Mouse (Mus musculus): ENCODE results near the gene Sorcs3. TPM values are rescaled to one million over a fixed set of nuclear protein-coding genes. Genes with fewer than 3 reads are reported as not detected.

The Sorcs3 gene
- polyA plus RNA-seq (2012; fragmentation: generic; extraction: Trizol): not detected

- peaks cover 11% of the 10 kb centered on the region for H3K27me3 ChIP-seq (ENCODE audit: control insufficient read depth, insufficient read depth, insufficient read length)
- H3K79me2 ChIP-seq (ENCODE audit: control insufficient read depth, insufficient read depth): no peaks in the 10 kb centered on the region
- no peak within 1 kb of the TSS for H3K4me2 ChIP-seq (ENCODE audit: low read depth)
- H3K4me3 ChIP-seq: no peak within 1 kb of the TSS
- H3K36me3 ChIP-seq (ENCODE audit: control insufficient read depth, insufficient read depth): no peaks in the 10 kb centered on the region
- no peak for TF ChIP-seq MYOG (IDR thresholded peaks at IDR 0.05; ENCODE audit: control insufficient read depth in 1 of 3, insufficient read depth in 1 of 3, insufficient read length in 2 of 3, low read depth in 2 of 3)
- H3ac ChIP-seq (ENCODE audit: control insufficient read depth, insufficient read length): no peak within 1 kb of the TSS
Measured at GRCm38 (mm10) chr19:48205929-48206814, at the start of gene Sorcs3. Sorcs3 (plus strand) TSS chr19:48206025.

- Histone ChIP-seq H3K36me3 (ENCODE audit: control insufficient read depth, insufficient read depth) (no peaks in the 10 kb centered on the region), H3K4me3 (no peak overlapping the region), H3K27me3 (ENCODE audit: control insufficient read depth, insufficient read depth, insufficient read length) (no peaks in the 10 kb centered on the region), H3K79me2 (ENCODE audit: control insufficient read depth, insufficient read depth) (no peaks in the 10 kb centered on the region), H3K4me2 (ENCODE audit: low read depth) (no peak overlapping the region), H3ac (ENCODE audit: control insufficient read depth, insufficient read length) (no peak overlapping the region)
- TF ChIP-seq TCF12 (IDR thresholded peaks at IDR 0.05; ENCODE audit: insufficient read depth, poor library complexity, severe bottlenecking): no peak
- TF ChIP-seq POLR2A (IDR thresholded peaks at IDR 0.05; ENCODE audit: insufficient read length, low read depth): no peak
- no peak for TF ChIP-seq MYOD1 (IDR thresholded peaks at IDR 0.05; ENCODE audit: control insufficient read depth in 1 of 3, insufficient read length in 2 of 3, low read depth in 2 of 3)
- no peak for TF ChIP-seq SRF (IDR thresholded peaks at IDR 0.05; ENCODE audit: control insufficient read depth, insufficient read length, low read depth)
- no peak for TF ChIP-seq CEBPB (IDR thresholded peaks at IDR 0.05; ENCODE audit: insufficient read depth, poor library complexity, severe bottlenecking)
- TF ChIP-seq MAX (IDR thresholded peaks at IDR 0.05; ENCODE audit: low read depth): no peak
- no peak for TF ChIP-seq REST (IDR thresholded peaks at IDR 0.05; ENCODE audit: insufficient read depth, insufficient read length)
- no peak for TF ChIP-seq MYOG (IDR thresholded peaks at IDR 0.05; ENCODE audit: control insufficient read depth in 1 of 3, insufficient read depth in 1 of 3, insufficient read length in 2 of 3, low read depth in 2 of 3)
Measured at GRCm38 (mm10) chr19:48165341-48165740, 40.5 kb upstream of the Sorcs3 start.

GRCm38 (mm10) chr19:48167110-48167509 lies 38.7 kb upstream of the Sorcs3 start:
- no peak overlapping the region for H3ac ChIP-seq (ENCODE audit: control insufficient read depth, insufficient read length)
- no peak for TF ChIP-seq POLR2A (IDR thresholded peaks at IDR 0.05; ENCODE audit: insufficient read length, low read depth)
- TF ChIP-seq USF1 (IDR thresholded peaks at IDR 0.05; ENCODE audit: low read depth): no peak
- TF ChIP-seq E2F4 (IDR thresholded peaks at IDR 0.05; ENCODE audit: insufficient read depth): no peak
- no peak for TF ChIP-seq TCF12 (IDR thresholded peaks at IDR 0.05; ENCODE audit: insufficient read depth, poor library complexity, severe bottlenecking)
- TF ChIP-seq SRF (IDR thresholded peaks at IDR 0.05; ENCODE audit: control insufficient read depth, insufficient read length, low read depth): no peak
- TF ChIP-seq MAX (IDR thresholded peaks at IDR 0.05; ENCODE audit: low read depth): no peak
- TF ChIP-seq TCF3 (IDR thresholded peaks at IDR 0.05; ENCODE audit: insufficient read length, low read depth): no peak
- no peak for TF ChIP-seq MYOD1 (IDR thresholded peaks at IDR 0.05; ENCODE audit: control insufficient read depth in 1 of 3, insufficient read length in 2 of 3, low read depth in 2 of 3)
- no peak for TF ChIP-seq MYOG (IDR thresholded peaks at IDR 0.05; ENCODE audit: control insufficient read depth in 1 of 3, insufficient read depth in 1 of 3, insufficient read length in 2 of 3, low read depth in 2 of 3)
- no peak for TF ChIP-seq POLR2AphosphoS2 (IDR thresholded peaks at IDR 0.05; ENCODE audit: insufficient read length, low read depth)
- TF ChIP-seq CEBPB (IDR thresholded peaks at IDR 0.05; ENCODE audit: insufficient read depth, poor library complexity, severe bottlenecking): no peak
- no peak for TF ChIP-seq REST (IDR thresholded peaks at IDR 0.05; ENCODE audit: insufficient read depth, insufficient read length)
- H3K4me2 ChIP-seq (ENCODE audit: low read depth): no peak overlapping the region

GRCm38 (mm10) chr19:48168284-48168683 lies 37.5 kb upstream of the Sorcs3 start:
- no peak overlapping the region for H3K4me2 ChIP-seq (ENCODE audit: low read depth)
- H3K27me3 ChIP-seq (ENCODE audit: control insufficient read depth, insufficient read depth, insufficient read length): no peaks in the 10 kb centered on the region
- H3ac ChIP-seq (ENCODE audit: control insufficient read depth, insufficient read length): no peak overlapping the region
- no peaks in the 10 kb centered on the region for H3K36me3 ChIP-seq (ENCODE audit: control insufficient read depth, insufficient read depth)
- no peaks in the 10 kb centered on the region for H3K79me2 ChIP-seq (ENCODE audit: control insufficient read depth, insufficient read depth)
- H3K4me3 ChIP-seq: no peak overlapping the region
- TF ChIP-seq POLR2AphosphoS2 (IDR thresholded peaks at IDR 0.05; ENCODE audit: insufficient read length, low read depth) (no peak), POLR2A (IDR thresholded peaks at IDR 0.05; ENCODE audit: insufficient read length, low read depth) (no peak), CEBPB (IDR thresholded peaks at IDR 0.05; ENCODE audit: insufficient read depth, poor library complexity, severe bottlenecking) (no peak), E2F4 (IDR thresholded peaks at IDR 0.05; ENCODE audit: insufficient read depth) (no peak), MYOG (IDR thresholded peaks at IDR 0.05; ENCODE audit: control insufficient read depth in 1 of 3, insufficient read depth in 1 of 3, insufficient read length in 2 of 3, low read depth in 2 of 3) (no peak), REST (IDR thresholded peaks at IDR 0.05; ENCODE audit: insufficient read depth, insufficient read length) (no peak), TCF12 (IDR thresholded peaks at IDR 0.05; ENCODE audit: insufficient read depth, poor library complexity, severe bottlenecking) (no peak), TCF3 (IDR thresholded peaks at IDR 0.05; ENCODE audit: insufficient read length, low read depth) (no peak), SRF (IDR thresholded peaks at IDR 0.05; ENCODE audit: control insufficient read depth, insufficient read length, low read depth) (no peak)

More at GRCm38 (mm10) chr19:48167110-48167509, 38.7 kb upstream of the Sorcs3 start:
- no peak overlapping the region for H3K4me3 ChIP-seq
- no peaks in the 10 kb centered on the region for H3K36me3 ChIP-seq (ENCODE audit: control insufficient read depth, insufficient read depth)
- no peaks in the 10 kb centered on the region for H3K79me2 ChIP-seq (ENCODE audit: control insufficient read depth, insufficient read depth)
- H3K27me3 ChIP-seq (ENCODE audit: control insufficient read depth, insufficient read depth, insufficient read length): no peaks in the 10 kb centered on the region

- Histone ChIP-seq H3K4me2 (ENCODE audit: low read depth) (no peak overlapping the region), H3K36me3 (ENCODE audit: control insufficient read depth, insufficient read depth) (no peaks in the 10 kb centered on the region), H3ac (ENCODE audit: control insufficient read depth, insufficient read length) (no peak overlapping the region), H3K79me2 (ENCODE audit: control insufficient read depth, insufficient read depth) (no peaks in the 10 kb centered on the region), H3K4me3 (no peak overlapping the region), H3K27me3 (ENCODE audit: control insufficient read depth, insufficient read depth, insufficient read length) (no peaks in the 10 kb centered on the region)
- no peak for TF ChIP-seq CEBPB (IDR thresholded peaks at IDR 0.05; ENCODE audit: insufficient read depth, poor library complexity, severe bottlenecking)
- TF ChIP-seq E2F4 (IDR thresholded peaks at IDR 0.05; ENCODE audit: insufficient read depth): no peak
- TF ChIP-seq REST (IDR thresholded peaks at IDR 0.05; ENCODE audit: insufficient read depth, insufficient read length): no peak
- TF ChIP-seq MAX (IDR thresholded peaks at IDR 0.05; ENCODE audit: low read depth): no peak
- TF ChIP-seq MYOD1 (IDR thresholded peaks at IDR 0.05; ENCODE audit: control insufficient read depth in 1 of 3, insufficient read length in 2 of 3, low read depth in 2 of 3): no peak
- TF ChIP-seq POLR2A (IDR thresholded peaks at IDR 0.05; ENCODE audit: insufficient read length, low read depth): no peak
- no peak for TF ChIP-seq USF1 (IDR thresholded peaks at IDR 0.05; ENCODE audit: low read depth)
- TF ChIP-seq MYOG (IDR thresholded peaks at IDR 0.05; ENCODE audit: control insufficient read depth in 1 of 3, insufficient read depth in 1 of 3, insufficient read length in 2 of 3, low read depth in 2 of 3): no peak
- no peak for TF ChIP-seq POLR2AphosphoS2 (IDR thresholded peaks at IDR 0.05; ENCODE audit: insufficient read length, low read depth)
- TF ChIP-seq TCF3 (IDR thresholded peaks at IDR 0.05; ENCODE audit: insufficient read length, low read depth): no peak
- no peak for TF ChIP-seq SRF (IDR thresholded peaks at IDR 0.05; ENCODE audit: control insufficient read depth, insufficient read length, low read depth)
- no peak for TF ChIP-seq TCF12 (IDR thresholded peaks at IDR 0.05; ENCODE audit: insufficient read depth, poor library complexity, severe bottlenecking)
Measured at GRCm38 (mm10) chr19:48174717-48175116, 31.1 kb upstream of the Sorcs3 start.
